Mouse (Mus musculus) kidney, adult 2 months (tissue): ENCODE results near the gene Foxj1.

Experiments used
- CTCF ChIP-seq: fragments of 200-500 bp; conservative IDR thresholded peaks from 2 replicates; pipeline ENCODE4 v1.5.1; 2011; ENCODE audit warnings: low read depth, mild to moderate bottlenecking, control low read depth, low read length, moderate library complexity, mixed read lengths; ENCODE audit not compliant: insufficient read depth, insufficient read length
- POLR2A ChIP-seq: fragments of 200-500 bp; IDR thresholded peaks from one replicate; pipeline ENCODE4 v1.6.1; 2011; ENCODE audit warnings: low read depth, low read length, control low read depth

- TF ChIP-seq CTCF (no peak), POLR2A (no peak)
Measured at GRCm38 (mm10) chr11:116330211-116330518, 5.0 kb downstream of the Foxj1 start.
